Mouse (Mus musculus): ENCODE measurements around the gene Ube2z.

Gene Ube2z

GRCm38 (mm10) chr11:96038560-96038959 is 26.6 kb downstream of the Ube2z start:
- Histone ChIP-seq H3K36me3 (ENCODE audit: control insufficient read depth, insufficient read depth, low read length, poor library complexity, severe bottlenecking) (peaks cover 8% of the 10 kb centered on the region; the same call in 1 of the 2 replicates), H3K27me3 (ENCODE audit: control insufficient read depth, insufficient read depth, low read length, poor library complexity, severe bottlenecking) (no peaks in the 10 kb centered on the region)
- DNase-seq (ENCODE audit: low read depth, low spot score) = no peak

GRCm38 (mm10) chr11:96037499-96037898 is 27.7 kb downstream of the Ube2z start:
- Histone ChIP-seq H3K36me3 (ENCODE audit: control insufficient read depth, insufficient read depth, low read length, poor library complexity, severe bottlenecking) (peaks cover under 1% of the 10 kb centered on the region; the same call in 1 of the 2 replicates), H3K27me3 (ENCODE audit: control insufficient read depth, insufficient read depth, low read length, poor library complexity, severe bottlenecking) (no peaks in the 10 kb centered on the region)
- DNase-seq (ENCODE audit: low read depth, low spot score) = no peak

GRCm38 (mm10) chr11:96035133-96035532 is 30.1 kb downstream of the Ube2z start:
- no peak for DNase-seq (ENCODE audit: low read depth, low spot score)
- no peaks in the 10 kb centered on the region for H3K36me3 ChIP-seq (ENCODE audit: control insufficient read depth, insufficient read depth, low read length, poor library complexity, severe bottlenecking)
- H3K27me3 ChIP-seq (ENCODE audit: control insufficient read depth, insufficient read depth, low read length, poor library complexity, severe bottlenecking) = no peaks in the 10 kb centered on the region

GRCm38 (mm10) chr11:96034596-96035052 is 30.6 kb downstream of the Ube2z start, which contains the start of gene Snf8:
Gene Snf8 (plus strand): TSS chr11:96034885.
- DNase-seq (ENCODE audit: low read depth, low spot score) = peak; percentile 93
- Histone ChIP-seq H3K36me3 (ENCODE audit: control insufficient read depth, insufficient read depth, low read length, poor library complexity, severe bottlenecking) (no peaks in the 10 kb centered on the region), H3K27me3 (ENCODE audit: control insufficient read depth, insufficient read depth, low read length, poor library complexity, severe bottlenecking) (no peaks in the 10 kb centered on the region)

- Histone ChIP-seq H3K36me3 (ENCODE audit: control insufficient read depth, insufficient read depth, low read length, poor library complexity, severe bottlenecking) (no peaks in the 10 kb centered on the region), H3K27me3 (ENCODE audit: control insufficient read depth, insufficient read depth, low read length, poor library complexity, severe bottlenecking) (no peaks in the 10 kb centered on the region)
- no peak for DNase-seq (ENCODE audit: low read depth, low spot score)
Measured at GRCm38 (mm10) chr11:96034116-96034515, 31.1 kb downstream of the Ube2z start.

GRCm38 (mm10) chr11:96033264-96033663 is 31.9 kb downstream of the Ube2z start:
- Histone ChIP-seq H3K36me3 (ENCODE audit: control insufficient read depth, insufficient read depth, low read length, poor library complexity, severe bottlenecking) (no peaks in the 10 kb centered on the region), H3K27me3 (ENCODE audit: control insufficient read depth, insufficient read depth, low read length, poor library complexity, severe bottlenecking) (no peaks in the 10 kb centered on the region)
- DNase-seq (ENCODE audit: low read depth, low spot score) = peak; percentile 31

- no peaks in the 10 kb centered on the region for H3K36me3 ChIP-seq (ENCODE audit: control insufficient read depth, insufficient read depth, low read length, poor library complexity, severe bottlenecking)
- no peaks in the 10 kb centered on the region for H3K27me3 ChIP-seq (ENCODE audit: control insufficient read depth, insufficient read depth, low read length, poor library complexity, severe bottlenecking)
- no peak for DNase-seq (ENCODE audit: low read depth, low spot score)
Measured at GRCm38 (mm10) chr11:96031701-96032100, 33.5 kb downstream of the Ube2z start.

- no peaks in the 10 kb centered on the region for H3K27me3 ChIP-seq (ENCODE audit: control insufficient read depth, insufficient read depth, low read length, poor library complexity, severe bottlenecking)
- no peaks in the 10 kb centered on the region for H3K36me3 ChIP-seq (ENCODE audit: control insufficient read depth, insufficient read depth, low read length, poor library complexity, severe bottlenecking)
- no peak for DNase-seq (ENCODE audit: low read depth, low spot score)
Measured at GRCm38 (mm10) chr11:96030571-96030970, 34.6 kb downstream of the Ube2z start.

GRCm38 (mm10) chr11:96028130-96028529 is 37.1 kb downstream of the Ube2z start:
- no peaks in the 10 kb centered on the region for H3K27me3 ChIP-seq (ENCODE audit: control insufficient read depth, insufficient read depth, low read length, poor library complexity, severe bottlenecking)
- no peaks in the 10 kb centered on the region for H3K36me3 ChIP-seq (ENCODE audit: control insufficient read depth, insufficient read depth, low read length, poor library complexity, severe bottlenecking)
- no peak for DNase-seq (ENCODE audit: low read depth, low spot score)

- no peaks in the 10 kb centered on the region for H3K36me3 ChIP-seq (ENCODE audit: control insufficient read depth, insufficient read depth, low read length, poor library complexity, severe bottlenecking)
- no peaks in the 10 kb centered on the region for H3K27me3 ChIP-seq (ENCODE audit: control insufficient read depth, insufficient read depth, low read length, poor library complexity, severe bottlenecking)
- no peak for DNase-seq (ENCODE audit: low read depth, low spot score)
Measured at GRCm38 (mm10) chr11:96020622-96021021, 44.6 kb downstream of the Ube2z start.

- Histone ChIP-seq H3K36me3 (ENCODE audit: control insufficient read depth, insufficient read depth, low read length, poor library complexity, severe bottlenecking) (no peaks in the 10 kb centered on the region), H3K27me3 (ENCODE audit: control insufficient read depth, insufficient read depth, low read length, poor library complexity, severe bottlenecking) (no peaks in the 10 kb centered on the region)
- no peak for DNase-seq (ENCODE audit: low read depth, low spot score)
Measured at GRCm38 (mm10) chr11:96017941-96018351, 47.2 kb downstream of the Ube2z start.

- no peak for DNase-seq (ENCODE audit: low read depth, low spot score)
- H3K27me3 ChIP-seq (ENCODE audit: control insufficient read depth, insufficient read depth, low read length, poor library complexity, severe bottlenecking) = no peaks in the 10 kb centered on the region
- no peaks in the 10 kb centered on the region for H3K36me3 ChIP-seq (ENCODE audit: control insufficient read depth, insufficient read depth, low read length, poor library complexity, severe bottlenecking)
Measured at GRCm38 (mm10) chr11:96015421-96015820, 49.8 kb downstream of the Ube2z start.

GRCm38 (mm10) chr11:96011982-96012381 is 53.2 kb downstream of the Ube2z start:
- DNase-seq (ENCODE audit: low read depth, low spot score) = no peak
- no peaks in the 10 kb centered on the region for H3K36me3 ChIP-seq (ENCODE audit: control insufficient read depth, insufficient read depth, low read length, poor library complexity, severe bottlenecking)
- H3K27me3 ChIP-seq (ENCODE audit: control insufficient read depth, insufficient read depth, low read length, poor library complexity, severe bottlenecking) = peaks cover 3% of the 10 kb centered on the region; the same call in 1 of the 2 replicates

GRCm38 (mm10) chr11:96008827-96009226 is 56.4 kb downstream of the Ube2z start:
- H3K36me3 ChIP-seq (ENCODE audit: control insufficient read depth, insufficient read depth, low read length, poor library complexity, severe bottlenecking) = no peaks in the 10 kb centered on the region
- H3K27me3 ChIP-seq (ENCODE audit: control insufficient read depth, insufficient read depth, low read length, poor library complexity, severe bottlenecking) = peaks cover 14% of the 10 kb centered on the region
- DNase-seq (ENCODE audit: low read depth, low spot score) = peak; percentile 12

GRCm38 (mm10) chr11:96007516-96008235 is 57.5 kb downstream of the Ube2z start:
- peaks cover 14% of the 10 kb centered on the region for H3K27me3 ChIP-seq (ENCODE audit: control insufficient read depth, insufficient read depth, low read length, poor library complexity, severe bottlenecking)
- DNase-seq (ENCODE audit: low read depth, low spot score) = peak; percentile 24
- no peaks in the 10 kb centered on the region for H3K36me3 ChIP-seq (ENCODE audit: control insufficient read depth, insufficient read depth, low read length, poor library complexity, severe bottlenecking)

All from splenic B cell, adult 2 months (primary cell).